Mouse (Mus musculus) thymus, adult 18-20 months (tissue): ENCODE results near the gene P4ha2.

Source experiments
- DNase-seq, 2 experiments: peaks; one replicate each; pipeline ENCODE4 v3.0.0; 2022; ENCODE audit warnings: mixed read lengths in 2 of 2

The P4ha2 gene

DNA sequence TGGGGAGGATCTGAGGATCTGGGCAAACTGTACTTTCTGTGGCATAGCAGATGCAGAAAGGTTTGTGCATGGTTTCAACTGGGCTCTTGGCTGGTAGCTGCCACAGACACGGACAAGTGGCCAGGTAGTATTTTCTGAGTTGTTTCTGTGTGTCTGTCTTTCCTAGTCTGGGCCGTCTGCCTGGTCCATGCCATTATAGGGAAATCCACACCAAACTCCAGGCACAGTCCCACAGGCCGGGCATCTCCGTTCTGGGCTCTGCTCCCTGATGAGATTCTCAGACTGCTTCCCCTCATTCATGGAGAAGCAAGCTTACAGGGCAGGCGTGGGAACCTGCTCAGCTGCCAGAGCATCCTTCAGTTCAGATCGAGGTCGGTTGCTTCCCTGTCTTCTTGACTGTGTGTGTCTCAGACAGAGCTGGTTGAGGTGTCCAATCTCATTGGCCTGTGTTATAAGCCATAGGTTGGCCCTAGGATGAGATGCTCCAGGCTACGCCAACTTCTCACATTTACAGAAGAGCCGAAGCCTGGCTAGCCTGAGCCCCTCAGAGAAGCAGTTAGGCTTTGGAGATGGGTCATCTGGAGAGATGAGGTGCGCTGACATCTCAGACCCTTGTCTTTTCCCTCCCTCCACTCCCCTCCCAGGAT is at the start of gene P4ha2:
Gene P4ha2 (plus strand): TSS at position 51 of the 647 bp plus-strand sequence.
- DNase-seq, result no peak

DNA sequence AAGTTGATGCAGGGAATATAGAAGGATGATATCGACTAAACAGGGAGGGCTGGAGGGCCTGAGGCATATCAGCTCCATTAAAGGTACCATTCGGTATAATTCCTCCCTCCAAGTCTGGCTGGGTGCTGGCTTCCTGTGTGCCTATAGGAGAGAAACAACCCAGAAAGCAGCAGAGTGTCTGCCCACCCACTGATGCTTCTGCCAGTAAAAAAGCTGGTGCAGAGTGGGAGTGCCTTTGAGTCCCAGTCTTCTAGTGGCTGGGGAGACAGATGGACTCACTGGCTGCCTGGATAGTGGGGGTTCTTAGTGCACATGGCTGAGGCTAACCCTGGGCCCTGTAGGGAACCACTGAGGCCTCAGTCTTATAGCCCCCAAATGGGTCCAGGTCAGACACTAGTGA is 49.7 kb upstream of the P4ha2 start:
- DNase-seq, result no peak

DNA sequence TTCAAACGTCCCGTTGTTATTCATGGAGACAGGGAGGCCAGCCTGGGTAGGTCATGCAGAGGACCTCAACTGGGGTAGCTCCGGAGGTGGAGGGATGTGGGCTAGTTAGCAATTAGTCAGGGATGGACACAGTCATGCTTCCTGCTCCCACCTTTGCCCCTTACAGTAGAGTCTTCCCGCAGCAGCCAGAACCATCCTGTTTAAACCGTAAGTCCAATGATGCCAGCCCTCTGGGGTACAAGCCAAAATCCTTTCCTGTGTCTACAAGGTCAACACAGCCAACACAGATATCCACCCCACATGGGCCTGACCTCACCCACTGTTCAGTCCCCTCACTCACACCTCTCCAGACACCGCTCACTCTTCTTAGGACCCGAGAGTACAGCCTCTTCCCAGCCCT is 48.7 kb upstream of the P4ha2 start:
- DNase-seq, result no peak

DNA sequence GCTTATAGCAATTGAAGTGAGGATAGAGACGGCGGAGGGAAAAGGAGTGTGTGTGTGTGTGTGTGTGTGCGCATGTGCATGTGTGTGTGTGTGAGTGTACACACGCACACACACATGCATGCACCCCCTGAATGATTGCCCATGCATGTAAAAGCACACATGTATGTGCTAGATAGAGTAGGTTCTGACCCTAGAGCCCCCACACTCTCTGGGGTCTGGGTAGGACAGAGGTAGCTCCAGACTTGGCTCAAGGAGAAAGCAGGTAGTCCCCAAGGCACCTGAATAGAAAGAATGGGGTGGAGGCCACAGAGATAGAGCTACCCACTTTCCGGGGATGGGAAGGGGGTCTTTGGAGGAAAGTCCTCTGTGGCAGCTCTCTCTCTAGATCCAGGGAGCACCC is 47.8 kb upstream of the P4ha2 start:
- DNase-seq, result no peak

DNA sequence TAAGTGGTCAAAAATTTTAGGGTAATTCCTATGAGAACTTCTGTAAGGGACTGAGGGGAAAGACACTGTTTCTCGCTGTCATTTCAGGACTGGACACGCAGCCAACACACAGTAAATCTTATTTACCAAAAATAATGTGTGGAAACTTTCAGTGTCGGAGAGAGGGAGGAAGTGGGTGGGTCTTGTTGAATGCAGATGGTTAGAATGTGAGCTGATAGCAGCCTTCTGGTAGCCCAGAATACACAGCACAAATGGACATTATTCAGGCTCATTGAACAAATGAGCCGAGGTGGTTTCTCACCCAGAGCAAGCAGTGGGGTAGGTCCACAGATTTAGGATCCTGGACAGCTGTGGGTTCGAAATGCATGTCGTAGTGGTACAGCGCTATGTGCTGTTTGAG is 46.8 kb upstream of the P4ha2 start:
- DNase-seq, result no peak

DNA sequence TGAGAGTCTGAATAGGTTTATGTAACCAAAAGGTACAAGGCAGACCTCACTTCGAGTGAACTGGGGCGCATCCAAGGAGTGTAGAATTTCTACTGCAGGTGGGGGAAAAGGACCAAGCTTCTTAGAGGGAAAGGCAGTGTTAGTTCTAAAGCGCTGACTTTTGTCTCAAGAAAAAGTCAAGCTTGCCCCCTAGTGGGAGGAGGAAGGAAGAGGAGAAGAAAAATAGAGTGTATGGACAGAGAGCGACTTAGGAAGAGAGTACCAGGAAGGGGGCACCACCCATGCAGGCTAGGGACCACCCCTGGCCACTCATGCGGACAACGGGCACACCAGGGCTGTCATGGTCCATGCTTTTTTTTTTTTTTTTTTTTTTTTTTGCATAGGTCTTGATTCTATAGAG is 45.6 kb upstream of the P4ha2 start:
- no peak for DNase-seq

DNA sequence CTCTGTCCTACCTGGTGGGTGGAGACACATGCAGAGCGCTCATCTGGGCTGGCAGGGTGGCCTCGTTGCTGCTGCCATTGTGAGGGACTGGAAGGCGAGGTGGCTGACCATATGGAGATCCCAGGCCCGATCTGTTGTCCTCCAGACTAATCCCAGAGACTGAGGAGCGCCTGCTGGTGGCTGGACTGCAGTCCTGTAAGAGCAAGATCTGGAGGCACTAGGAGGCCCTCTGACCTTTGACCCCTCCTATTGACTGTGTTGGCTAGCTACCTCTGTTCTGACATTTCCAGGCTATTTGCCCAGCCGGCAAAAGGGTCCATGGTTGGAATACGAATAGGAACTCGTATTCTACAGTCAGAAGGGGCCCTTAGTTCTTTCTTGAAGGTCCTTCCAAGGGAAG is 43.8 kb upstream of the P4ha2 start:
- DNase-seq, result no peak

DNA sequence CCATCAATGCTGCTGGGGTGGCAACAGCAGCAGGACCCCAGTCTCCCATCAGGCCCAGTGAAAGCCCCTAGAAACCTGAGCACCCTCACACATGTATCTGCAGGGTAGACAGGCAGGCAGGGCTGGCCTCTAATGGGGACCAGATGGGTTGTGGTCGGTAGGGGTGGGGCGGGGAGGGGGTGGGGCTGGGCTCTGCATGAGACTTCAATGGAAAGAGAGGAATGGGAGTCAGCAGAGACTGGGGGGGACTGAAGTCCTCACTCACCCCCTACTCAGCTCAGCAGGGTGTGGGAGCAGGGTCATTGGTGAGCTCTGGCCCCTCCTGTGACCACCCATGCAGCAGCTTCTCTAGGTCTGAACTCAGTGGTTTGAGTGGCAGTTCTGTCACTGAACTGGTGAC is 42.5 kb upstream of the P4ha2 start:
- DNase-seq, result no peak

DNA sequence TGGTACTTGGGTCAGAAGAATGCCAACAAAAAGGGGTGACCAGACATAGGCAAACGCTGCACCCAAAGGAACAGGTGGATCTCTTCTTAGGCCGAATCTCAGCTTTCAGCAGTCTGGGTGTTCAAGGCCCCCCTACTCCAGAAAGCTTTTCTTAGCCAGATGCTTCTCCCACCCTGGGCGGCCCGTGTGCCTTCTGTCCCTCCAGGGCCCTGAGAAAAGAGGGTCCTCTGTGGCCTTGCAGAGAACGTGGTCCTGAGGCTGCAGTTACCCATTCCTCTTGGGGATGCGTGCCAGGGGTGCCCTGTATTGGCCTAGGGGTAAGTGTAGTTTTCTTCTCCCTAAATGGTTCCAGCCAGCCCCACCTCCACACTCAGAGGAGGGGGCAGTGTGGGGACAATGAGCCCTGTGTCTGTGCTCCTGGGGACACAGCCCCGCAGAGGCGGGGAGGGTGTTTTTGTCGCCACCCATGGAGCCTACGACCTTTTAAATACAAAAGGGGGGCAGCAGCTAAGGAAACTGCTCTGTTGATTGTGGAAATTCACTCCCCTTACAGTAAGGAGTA is 41.8 kb upstream of the P4ha2 start:
- no peak for DNase-seq

DNA sequence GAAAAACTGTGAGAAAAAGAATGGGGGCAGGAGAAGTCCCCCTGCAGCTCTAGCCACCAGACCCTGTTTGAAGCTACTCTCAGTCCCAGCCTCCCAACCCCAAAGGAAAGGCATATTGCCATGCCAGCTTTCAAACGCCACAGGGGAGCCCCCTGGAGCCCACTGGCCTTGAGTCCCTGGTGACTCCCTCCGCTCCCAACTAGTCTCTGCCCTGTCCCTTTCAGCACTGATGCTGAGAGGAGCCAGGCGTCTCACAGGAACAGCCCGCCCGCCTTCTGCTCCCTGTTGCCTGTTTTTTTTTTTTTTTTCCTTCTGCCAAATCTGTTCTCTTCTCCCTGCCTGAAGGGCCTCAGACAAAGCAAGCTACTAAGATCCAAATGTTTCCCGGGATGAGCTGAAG is 41.3 kb upstream of the P4ha2 start:
- no peak for DNase-seq

DNA sequence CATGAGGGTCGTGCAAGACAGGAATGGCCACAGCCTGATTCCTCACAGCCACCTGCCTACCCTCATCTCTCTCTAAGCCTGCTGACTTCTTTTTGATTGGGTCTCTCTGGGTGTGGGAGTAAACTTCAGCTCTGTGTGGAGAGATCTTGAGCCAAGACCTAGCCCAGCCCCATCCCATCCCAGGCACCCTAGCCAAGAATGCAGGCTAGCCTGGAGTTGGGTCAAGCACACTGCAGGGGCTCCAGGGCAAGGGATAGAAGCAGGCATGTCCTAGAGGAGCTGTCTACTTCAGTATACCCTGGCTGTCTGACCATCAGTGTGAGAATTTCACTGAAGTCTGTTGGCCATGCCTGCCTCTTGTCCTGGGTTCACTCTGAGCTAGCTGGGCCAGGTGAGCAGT is 40.4 kb upstream of the P4ha2 start:
- DNase-seq, result no peak

DNA sequence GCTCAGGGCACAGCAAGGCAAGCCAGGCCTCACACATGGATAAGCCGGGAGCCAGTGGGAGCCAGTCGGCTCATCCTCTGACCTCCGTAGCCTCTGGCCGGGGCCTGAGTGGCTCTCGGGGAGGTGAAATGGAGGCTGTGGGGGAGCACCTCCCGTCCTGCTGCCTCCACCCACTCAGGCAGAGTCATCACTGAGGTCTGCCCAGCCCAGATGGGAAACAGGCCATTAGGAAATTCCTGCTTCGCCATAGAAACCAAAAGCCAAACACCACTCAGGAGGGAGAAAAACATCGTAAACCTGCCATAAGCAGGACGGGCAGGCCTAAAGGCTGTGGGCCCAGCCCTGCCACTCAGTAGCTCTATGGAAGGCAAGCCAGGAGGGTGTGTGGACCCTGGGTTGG is 39.6 kb upstream of the P4ha2 start:
- no peak for DNase-seq

DNA sequence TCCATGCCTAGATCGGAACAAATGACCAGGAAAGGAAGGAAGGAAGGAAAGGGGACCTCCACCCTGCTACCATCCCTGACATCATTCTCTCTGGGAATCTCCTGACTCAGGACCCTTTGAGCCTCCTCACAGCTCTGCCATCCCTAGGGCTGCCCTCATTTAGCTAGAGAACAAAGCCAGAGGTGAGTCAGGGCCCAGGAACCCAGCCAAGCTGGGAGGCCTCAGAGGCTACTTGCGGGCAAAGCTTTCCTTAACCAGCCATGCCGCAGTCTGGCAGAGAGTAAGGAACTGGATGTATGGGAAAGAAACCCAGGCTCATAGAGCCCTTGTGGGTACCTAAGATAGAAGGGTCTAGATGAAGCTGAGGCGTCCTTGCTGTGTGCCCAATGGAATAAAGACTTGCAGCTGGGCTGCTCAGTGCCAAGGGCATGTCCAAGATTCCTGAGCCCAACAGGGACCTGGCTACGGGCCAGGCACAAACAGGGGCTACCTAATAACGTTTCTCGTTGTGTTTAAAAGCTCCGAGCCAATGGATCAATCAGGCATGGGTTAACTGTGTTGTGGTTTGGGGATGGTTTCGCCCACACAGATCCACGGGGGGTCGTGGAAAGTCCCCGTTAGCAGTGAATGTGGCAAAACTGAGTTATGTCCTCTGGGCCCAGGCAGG is 37.7 kb upstream of the P4ha2 start:
- DNase-seq, result no peak

DNA sequence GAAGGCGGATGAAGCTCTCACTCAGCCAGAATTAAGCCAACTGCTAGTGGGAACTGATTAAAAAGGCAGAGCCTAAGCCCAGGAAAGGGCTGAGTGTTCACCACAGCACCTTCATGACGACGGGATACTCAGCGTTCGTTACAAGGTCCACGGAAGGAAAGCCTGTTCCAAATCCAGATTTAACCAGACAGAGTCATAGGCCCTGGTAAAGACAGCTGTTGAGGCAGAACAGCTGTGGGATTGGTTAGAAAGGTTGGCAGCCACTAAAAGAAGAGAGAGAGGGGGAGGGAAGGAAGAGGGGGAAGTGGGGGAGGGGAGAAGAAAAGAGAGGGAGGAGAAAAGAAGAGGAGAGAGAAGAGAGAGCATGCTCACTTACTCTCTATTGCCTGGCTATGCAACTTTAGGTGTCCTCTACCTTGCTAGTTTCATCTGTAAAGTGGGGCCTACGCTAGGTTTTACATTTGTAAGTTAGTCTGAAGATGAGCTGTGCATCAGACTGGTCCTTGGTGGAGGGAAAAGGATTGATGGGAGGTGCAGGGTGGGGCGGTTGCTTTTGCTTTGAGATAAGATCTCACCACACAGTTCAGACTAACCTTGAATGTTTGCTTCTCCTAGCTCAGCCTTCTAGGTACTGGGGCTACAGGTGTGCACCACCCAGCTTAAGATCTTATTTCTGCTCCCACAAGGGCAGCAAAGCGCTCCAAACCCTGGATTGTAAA is 37.0 kb upstream of the P4ha2 start:
- DNase-seq, result peak in 1 of 2 experiments; percentile 58

DNA sequence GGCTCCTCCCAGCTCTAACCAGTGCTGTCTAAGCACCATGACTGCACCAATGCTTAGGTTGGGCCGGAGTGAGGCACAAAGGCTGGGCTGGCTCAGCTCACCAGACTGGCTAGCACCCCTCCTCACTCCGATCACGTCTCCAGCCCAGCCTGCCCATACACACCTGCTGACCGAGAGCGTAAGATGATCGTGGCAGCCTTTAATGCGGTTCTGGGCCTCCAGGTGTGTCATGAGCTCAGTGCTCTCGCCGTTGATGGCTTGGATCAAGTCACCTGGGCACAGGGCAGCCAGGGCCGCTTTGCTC is 36.5 kb upstream of the P4ha2 start:
- DNase-seq, result no peak

DNA sequence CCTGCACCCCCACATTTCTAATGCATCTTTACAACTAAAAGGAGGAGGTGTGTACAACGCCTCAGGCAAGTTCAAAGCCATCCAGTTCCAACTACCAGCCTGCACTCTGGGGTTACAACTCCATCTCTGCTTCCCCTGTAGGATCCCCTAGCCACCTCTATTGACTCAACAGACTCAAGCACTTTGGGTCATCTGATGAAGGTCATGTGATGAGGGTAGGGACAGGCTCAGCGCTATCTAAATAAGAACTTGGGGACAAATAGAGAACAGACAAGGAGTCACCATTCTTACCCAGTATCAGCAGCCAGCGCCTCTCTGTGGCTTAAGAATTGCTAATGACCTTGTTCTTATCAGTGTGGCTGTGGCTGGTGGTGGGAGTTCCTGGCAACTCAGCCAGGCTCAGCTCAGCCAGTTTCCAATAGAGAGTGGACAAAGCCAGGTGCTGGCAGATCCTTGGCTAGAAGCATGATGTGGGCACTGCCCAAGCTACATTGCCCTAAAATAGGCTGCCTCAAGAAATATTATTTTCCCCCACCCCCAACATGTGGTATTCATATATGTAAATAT is 35.4 kb upstream of the P4ha2 start:
- no peak for DNase-seq

DNA sequence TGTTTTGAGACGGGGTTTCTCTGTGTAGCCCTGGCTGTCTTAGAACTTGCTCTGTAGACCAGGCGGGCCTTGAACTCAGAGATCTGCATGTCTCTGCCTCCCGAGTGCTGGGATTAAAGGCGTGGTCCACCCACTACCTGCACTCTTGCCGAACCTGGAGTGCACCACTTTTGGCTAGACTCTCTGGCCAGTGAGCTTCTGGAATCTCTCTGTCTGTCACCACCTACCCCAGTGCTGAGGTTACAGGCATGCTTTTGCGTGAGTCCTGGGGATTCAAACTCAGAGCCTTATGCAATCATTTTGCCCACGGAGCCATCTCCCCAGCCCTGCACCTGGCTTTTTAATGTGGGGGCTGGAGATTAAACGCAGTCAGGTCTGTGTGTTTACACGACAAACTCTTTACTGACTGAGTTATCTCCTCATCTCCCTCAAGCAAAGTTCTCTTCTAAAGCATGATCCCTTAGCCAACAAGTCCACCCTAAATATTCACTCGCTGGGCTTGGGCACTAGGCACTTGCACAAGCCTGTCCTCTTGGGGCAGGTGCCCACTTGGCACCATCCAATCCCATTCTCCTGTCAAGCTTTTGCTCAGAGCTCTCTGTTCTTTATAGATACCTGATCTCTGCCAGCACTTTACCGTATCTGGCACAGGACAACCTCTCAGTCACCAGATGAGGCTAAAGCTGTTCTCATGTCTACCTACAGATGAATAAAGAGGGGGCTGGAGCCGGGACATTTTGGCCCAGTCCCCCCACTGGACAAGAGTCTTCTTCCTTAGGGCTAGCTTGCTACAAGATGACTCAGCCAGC is 34.6 kb upstream of the P4ha2 start:
- DNase-seq, result no peak

DNA sequence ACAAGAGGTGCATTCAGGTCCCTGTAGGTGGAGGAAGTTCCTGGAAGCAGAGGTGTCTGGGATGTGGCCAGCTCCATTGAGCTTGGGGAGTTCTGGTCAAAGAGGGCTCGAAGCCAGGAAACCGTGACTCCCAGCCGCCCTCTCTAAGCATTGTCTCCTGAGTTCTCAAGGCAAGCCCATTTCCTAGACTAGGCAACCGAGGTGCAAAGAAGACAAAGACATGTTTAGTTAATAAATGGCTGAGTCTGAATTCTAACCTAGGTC is 34.0 kb upstream of the P4ha2 start:
- DNase-seq, result no peak

DNA sequence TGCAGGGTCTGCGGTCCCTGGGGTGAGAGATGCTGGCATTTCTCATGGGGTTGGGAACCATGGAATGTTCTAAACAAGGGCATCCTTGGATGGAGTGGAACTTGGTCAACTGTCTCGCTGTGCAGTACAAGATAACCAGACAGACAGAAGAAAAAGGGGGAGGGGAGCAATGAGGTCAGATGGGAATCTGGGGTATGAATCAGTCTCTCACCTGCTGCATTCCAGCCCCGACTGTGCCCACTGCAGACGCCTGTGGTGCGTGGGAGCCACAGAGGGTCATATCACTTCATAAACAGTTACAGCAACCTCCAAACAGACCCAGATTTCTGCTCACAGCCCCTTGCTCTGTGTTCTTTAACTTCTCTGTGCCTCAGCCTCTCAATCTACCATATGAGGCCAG is 33.5 kb upstream of the P4ha2 start:
- no peak for DNase-seq

DNA sequence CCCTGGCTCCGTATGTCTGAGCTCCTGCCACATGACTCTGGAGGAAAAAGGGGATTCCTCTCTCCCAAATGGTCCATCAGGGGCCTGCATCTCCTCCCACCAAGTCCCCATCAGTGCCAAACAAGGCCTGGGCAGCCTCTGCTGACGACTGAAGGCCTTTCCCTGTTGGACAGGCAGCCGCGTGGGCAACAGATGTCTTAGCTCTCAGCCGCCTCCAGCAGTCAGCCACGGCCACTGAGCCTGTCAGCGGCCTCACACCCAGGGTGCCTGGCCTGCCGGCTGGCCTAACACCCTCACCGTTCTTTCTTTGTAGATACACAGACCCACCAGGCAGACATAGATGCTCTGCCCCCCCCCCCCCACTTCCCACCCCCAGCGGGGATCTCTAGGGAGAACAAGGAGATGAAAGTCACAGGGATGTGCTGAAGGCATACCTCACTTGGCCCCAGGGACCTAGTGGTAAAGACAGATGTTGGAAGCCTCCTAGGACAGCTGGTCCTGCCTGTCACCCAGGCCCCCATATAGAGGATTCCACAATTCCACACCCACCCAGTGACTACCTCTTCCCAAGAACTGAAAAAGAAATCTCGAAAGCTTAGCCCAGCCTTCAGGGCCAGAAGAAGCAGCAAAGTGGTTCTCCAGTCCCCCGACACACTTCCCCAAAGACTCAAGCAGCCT is 32.4 kb upstream of the P4ha2 start:
- DNase-seq, result no peak

DNA sequence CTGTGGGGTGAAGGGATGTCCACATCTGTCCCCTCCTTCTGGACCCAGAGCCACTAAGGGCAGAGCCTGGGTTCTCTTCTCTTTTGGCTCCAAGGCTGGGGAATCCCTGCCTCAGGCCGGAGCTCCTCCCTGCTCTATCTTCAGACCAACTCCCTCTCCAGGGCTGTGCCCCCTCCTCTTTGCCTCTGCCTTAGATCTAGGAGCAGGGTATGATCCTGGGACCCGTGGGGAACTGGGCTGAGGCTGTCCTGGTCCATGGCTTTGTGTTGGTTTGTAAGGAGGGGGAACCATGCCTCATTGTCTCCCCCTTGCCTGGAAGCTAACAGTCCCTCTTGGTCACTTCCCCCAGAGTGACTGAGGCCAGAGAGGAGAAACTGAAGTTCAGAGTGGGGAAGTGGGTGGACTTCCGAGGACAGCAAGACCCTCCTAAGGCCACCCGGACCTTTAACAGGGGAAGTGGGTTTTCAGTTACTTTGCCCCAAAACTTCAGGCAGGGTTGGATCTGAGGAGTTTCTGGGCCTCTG is 31.8 kb upstream of the P4ha2 start:
- DNase-seq, result no peak
